8 mouse cellular contexts compared by ENCODE assay signal in the genomic region with DNA sequence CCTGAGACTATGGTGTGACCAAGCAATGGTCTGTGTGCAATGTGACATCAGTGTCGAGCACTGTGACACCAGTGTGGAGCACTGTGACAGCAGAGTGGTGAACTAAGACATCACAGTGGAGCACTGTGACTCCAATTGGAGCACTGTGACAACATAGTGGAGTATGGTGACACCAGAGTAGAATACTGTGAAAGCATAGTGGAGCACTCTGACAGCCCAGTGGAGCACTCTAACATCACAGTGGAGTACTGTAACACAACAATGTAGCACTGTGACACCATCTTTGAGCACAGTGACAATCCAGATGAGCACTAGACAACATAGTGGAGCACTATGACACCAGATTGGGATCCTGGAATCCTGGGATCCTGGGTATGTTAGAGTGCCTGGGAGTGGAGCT.
DNase-seq lines count a peak whose midpoint lies in the region; ATAC-seq and TF ChIP-seq lines count a peak whose summit lies in the region.

No protein-coding gene starts in this region.

- H3K27me3 ChIP-seq in kidney, embryonic 14.5 days (ENCODE audit: control insufficient read depth, insufficient read depth, low read length): no peaks in the 10 kb centered on the region
- H3K27me3 ChIP-seq in heart, embryonic 13.5 days (replicated peaks): no peaks in the 10 kb centered on the region
- H3K27me3 ChIP-seq in lung, postnatal 0 days (replicated peaks; ENCODE audit: insufficient read depth, low read length): no peaks in the 10 kb centered on the region

- H3K9ac ChIP-seq in kidney, embryonic 14.5 days (ENCODE audit: low read depth, low read length): no peak overlapping the region
- no peak overlapping the region for H3K9ac ChIP-seq in heart, embryonic 13.5 days
- H3K9ac ChIP-seq in lung, postnatal 0 days (replicated peaks; ENCODE audit: low read depth): no peak overlapping the region

- no peak overlapping the region for H3K4me2 ChIP-seq in kidney, embryonic 14.5 days (replicated peaks; ENCODE audit: low read depth, low read length)
- no peak overlapping the region for H3K4me2 ChIP-seq in heart, embryonic 13.5 days
- no peak overlapping the region for H3K4me2 ChIP-seq in lung, postnatal 0 days (replicated peaks; ENCODE audit: low read depth, low read length)

- peak; percentile 2 for DNase-seq in kidney, postnatal 14 days
- peak; percentile 28 for DNase-seq in NIH3T3 (ENCODE audit: low read depth)
- DNase-seq in lung, postnatal 0 days (ENCODE audit: low spot score): no peak
- DNase-seq in layer of hippocampus, postnatal 14 days (ENCODE audit: low spot score in 2 of 2): no peak
- DNase-seq in layer of hippocampus, postnatal 36 days: no peak
- DNase-seq in cerebellum, adult 11 months: no peak

- TF ChIP-seq EP300 in lung, postnatal 0 days (IDR thresholded peaks at IDR 0.05): no peak

- TF ChIP-seq CTCF in lung, postnatal 0 days (IDR thresholded peaks at IDR 0.05): no peak

- H3K4me1 ChIP-seq in kidney, embryonic 14.5 days (ENCODE audit: control insufficient read depth, insufficient read depth, low read length): no peaks in the 10 kb centered on the region
- no peaks in the 10 kb centered on the region for H3K4me1 ChIP-seq in heart, embryonic 13.5 days
- H3K4me1 ChIP-seq in lung, postnatal 0 days (ENCODE audit: insufficient read depth, low read depth, low read length): no peaks in the 10 kb centered on the region

- 84% methylated on average over 1 of the region's 1 CpGs for WGBS in kidney, embryonic 14.5 days
- WGBS in heart, embryonic 13.5 days: 65% methylated on average over 1 of the region's 1 CpGs
- 73% methylated on average over 1 of the region's 1 CpGs for WGBS in lung, postnatal 0 days

- H3K4me3 ChIP-seq in kidney, embryonic 14.5 days (ENCODE audit: low read length): no peak overlapping the region
- no peak overlapping the region for H3K4me3 ChIP-seq in heart, embryonic 13.5 days
- no peak overlapping the region for H3K4me3 ChIP-seq in lung, postnatal 0 days (ENCODE audit: low read depth, low read length)

- peaks cover 4% of the 10 kb centered on the region; the same call in 1 of the 2 replicates for H3K9me3 ChIP-seq in kidney, embryonic 14.5 days (ENCODE audit: control insufficient read depth, low read length)
- 0 out of 2 replicates have a peak, but pooled peaks cover 3% of the 10 kb centered on the region for H3K9me3 ChIP-seq in heart, embryonic 13.5 days
- no peaks in the 10 kb centered on the region for H3K9me3 ChIP-seq in lung, postnatal 0 days (ENCODE audit: low read length)

- H3K36me3 ChIP-seq in kidney, embryonic 14.5 days (ENCODE audit: control insufficient read depth, insufficient read depth, low read length): no peaks in the 10 kb centered on the region
- no peaks in the 10 kb centered on the region for H3K36me3 ChIP-seq in heart, embryonic 13.5 days
- no peaks in the 10 kb centered on the region for H3K36me3 ChIP-seq in lung, postnatal 0 days (ENCODE audit: insufficient read depth, low read length)

- H3K27ac ChIP-seq in kidney, embryonic 14.5 days (ENCODE audit: low read depth, low read length): no peak overlapping the region
- H3K27ac ChIP-seq in heart, embryonic 13.5 days (replicated peaks): no peak overlapping the region
- no peak overlapping the region for H3K27ac ChIP-seq in lung, postnatal 0 days (ENCODE audit: low read length)

- ATAC-seq in kidney, embryonic 14.5 days (ENCODE audit: low FRiP score, low TSS enrichment): no peak
- ATAC-seq in heart, embryonic 13.5 days (ENCODE audit: extremely low read depth, insufficient number of reproducible peaks, low FRiP score, low TSS enrichment): 0 out of 2 replicates have a peak, but pooled peaks have one; percentile 63
- ATAC-seq in lung, postnatal 0 days: peak; percentile 21; the same call in 1 of the 2 replicates

Comparison
In these comparisons a context has a peak if more than half of its experiments do, and no peak if none do; other contexts are left out.
1. DNase-seq: peak in kidney, postnatal 14 days (single experiment) and NIH3T3 (single experiment); none in lung, postnatal 0 days (single experiment), layer of hippocampus, postnatal 14 days (0 of 2), layer of hippocampus, postnatal 36 days (0 of 2) and cerebellum, adult 11 months (single experiment).